In genomic region chr10:33622700-33623099, GRCm38 (mm10) we compare ENCODE assay signal across 16 mouse cellular contexts. TPM values are rescaled to one million over a fixed set of nuclear protein-coding genes. Genes with fewer than 3 reads are reported as not detected.
DNase-seq lines count a peak whose midpoint lies in the region; ATAC-seq lines count a peak whose summit lies in the region.
"Had no signal": no experiment of that assay in that cellular context is flagged by ENCODE, and none has a peak within 500 bp of the region (broad histone marks: within the 10 kb centered on the region; RNA-seq: fewer than 3 reads in every experiment).

No protein-coding gene starts in this region.

- intact Hi-C loops in heart, postnatal 14 days (cut with DNase I) = no loop called here

- peak; percentile 15 to 20 for DNase-seq in frontal cortex, postnatal 10 days (ENCODE audit: low spot score in 2 of 2)
- peak; percentile 49 to 66 for DNase-seq in right cerebral cortex, adult 2 months (ENCODE audit: low spot score in 2 of 2)
- DNase-seq in right cerebral cortex, adult 18-20 months = no peak
- peak; percentile 26 to 40 for DNase-seq in left cerebral cortex, adult 8-10 months (ENCODE audit: low spot score in 2 of 2)
- DNase-seq in right cerebral cortex, postnatal 25 days = peak; percentile 50
- no peak for DNase-seq in heart, postnatal 14 days
- no peak for DNase-seq in gastrocnemius, postnatal 10 days
- DNase-seq: adrenal gland, postnatal 36 days; B cell, adult 2 months; cerebellum, adult 18-20 months; heart, postnatal 4 days; kidney, adult 2 months; thymus, postnatal 4 days had no signal

- no peak for ATAC-seq in frontal cortex, adult (ENCODE audit: low TSS enrichment)

RNA-seq across cellular contexts. Expression of gene Clvs2, which starts 1.9 kb away (rescaled TPM):
- total RNA-seq in left cerebral cortex, adult 8-10 months (2022) = 10 to 100 TPM; 53.9 to 70.7 (median 57.5) TPM
- not detected for total RNA-seq in heart, postnatal 14 days (2021)
- under 1 TPM; 0.12 to 0.43 TPM for total RNA-seq in gastrocnemius, postnatal 10 days (2021)
- total RNA-seq: heart, postnatal 4 days; megakaryocyte, adult 5-6 weeks; neutrophil, adult 5-6 weeks had no signal

Comparison
In these comparisons a context has a peak if more than half of its experiments do, and no peak if none do; other contexts are left out.
1. DNase-seq: peak in frontal cortex, postnatal 10 days (2 of 2), right cerebral cortex, adult 2 months (2 of 2), left cerebral cortex, adult 8-10 months (2 of 2) and right cerebral cortex, postnatal 25 days (single experiment); none in right cerebral cortex, adult 18-20 months (single experiment), heart, postnatal 14 days (0 of 2) and gastrocnemius, postnatal 10 days (single experiment).
2. RNA of gene Clvs2, which starts 1.9 kb away (total RNA-seq): 53.9 to 70.7 TPM in left cerebral cortex, adult 8-10 months; 0.12 to 0.43 TPM in gastrocnemius, postnatal 10 days and not detected in heart, postnatal 14 days; every median in the first group is over 10 times any median in the second.